Mouse (Mus musculus) layer of hippocampus, adult 9-10 months (tissue): Measurements from ENCODE around the gene Itprid2.
"Not testable (repeated sequence)": the region's sequence is repeated elsewhere in the genome, so short reads cannot be mapped to it uniquely, and the experiment has no call there.

Experiments
- DNase-seq: peaks from one replicate; pipeline ENCODE4 v3.0.0; 2022; ENCODE audit warnings: low spot score

Itprid2 gene

DNA sequence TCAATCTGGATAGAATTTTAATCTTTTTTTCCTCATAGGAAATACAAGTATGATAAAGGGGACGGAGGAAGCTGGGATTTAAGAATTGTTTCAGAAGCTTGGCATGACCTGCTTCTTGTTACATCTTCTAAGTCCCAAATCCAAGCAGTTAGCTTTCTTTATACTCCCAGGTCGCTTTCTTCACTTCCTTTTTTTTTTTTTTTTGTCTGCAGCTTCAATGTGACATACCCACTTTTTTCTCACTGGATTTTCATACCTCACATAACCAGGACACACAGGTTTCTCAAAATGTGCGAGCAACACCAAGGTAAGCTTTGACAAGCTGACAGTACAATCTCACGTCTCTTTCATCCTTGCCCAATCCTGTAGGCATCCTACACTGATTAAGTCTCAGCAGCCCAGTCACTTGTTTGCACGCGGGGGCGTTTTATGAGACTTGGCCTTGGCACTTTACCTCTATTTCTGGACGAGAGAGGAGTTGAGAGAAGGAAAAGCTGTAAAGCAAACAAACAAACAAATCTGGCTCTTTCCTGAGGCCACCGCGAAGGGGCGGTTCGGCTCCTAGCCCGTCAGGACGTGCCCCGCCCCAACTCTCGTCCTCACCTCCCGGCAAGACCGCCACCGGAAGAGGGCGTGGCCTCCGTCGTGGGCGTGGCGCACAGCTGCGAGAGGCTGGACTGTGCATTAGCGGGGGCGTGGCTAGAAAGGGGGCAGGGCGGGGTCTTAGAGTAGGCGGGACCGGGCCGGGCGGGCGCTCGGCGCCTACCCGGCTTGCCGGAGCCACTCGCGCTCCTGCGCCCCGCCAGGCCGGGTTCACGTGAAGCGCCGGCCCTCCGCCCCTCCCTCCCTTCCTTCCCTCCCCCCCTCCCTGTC lies at the start of gene Itprid2:
Gene Itprid2 (plus strand): TSS at position 825 of the 873 bp plus-strand sequence.
- peak; percentile 75 for DNase-seq

GRCm38 (mm10) chr2:79596177-79596576 lies 39.0 kb upstream of the Itprid2 start:
- DNase-seq, result no peak

GRCm38 (mm10) chr2:79597090-79597489 lies 38.1 kb upstream of the Itprid2 start:
- DNase-seq, result no peak

DNA sequence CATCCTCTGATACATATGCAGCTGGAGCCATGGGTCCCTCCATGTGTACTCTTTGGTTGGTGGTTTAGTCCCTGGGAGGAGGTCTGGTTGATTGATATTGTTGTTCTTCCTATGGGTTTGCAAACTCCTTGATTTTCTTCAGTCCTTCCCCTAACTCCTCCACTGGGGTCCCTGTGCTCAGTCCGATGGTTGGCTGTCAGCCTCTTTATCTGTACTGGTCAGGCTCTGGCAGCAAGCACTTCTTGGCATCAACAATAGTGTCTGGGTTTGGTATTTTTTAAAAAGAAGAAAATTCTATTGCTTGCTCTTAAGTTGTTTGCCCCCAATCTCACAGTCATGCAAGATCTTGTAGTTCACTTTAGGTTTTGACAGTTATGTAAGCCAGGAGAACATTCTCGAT lies 34.0 kb upstream of the Itprid2 start:
- not testable (repeated sequence) for DNase-seq

DNA sequence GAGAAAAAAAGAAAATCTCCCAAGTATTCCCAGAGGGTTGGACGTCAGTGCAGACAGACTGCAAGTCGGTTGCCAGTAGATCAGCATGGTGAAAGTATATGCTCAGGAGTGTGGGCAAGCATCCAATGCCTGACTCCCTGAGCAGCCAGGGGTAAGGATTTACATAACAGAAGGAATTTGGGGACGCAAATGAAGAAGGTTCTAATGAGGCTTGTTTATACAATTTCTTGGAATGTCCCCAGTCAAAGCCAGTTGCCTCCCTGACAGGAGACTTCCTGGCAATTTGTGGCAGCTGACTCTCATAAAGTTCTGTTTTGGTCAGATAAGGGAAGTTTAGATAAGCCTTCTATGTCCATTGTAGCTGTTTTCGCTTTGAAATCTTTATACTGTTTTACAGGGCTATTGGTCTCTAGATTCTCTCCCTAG lies 33.4 kb upstream of the Itprid2 start:
- no peak for DNase-seq

DNA sequence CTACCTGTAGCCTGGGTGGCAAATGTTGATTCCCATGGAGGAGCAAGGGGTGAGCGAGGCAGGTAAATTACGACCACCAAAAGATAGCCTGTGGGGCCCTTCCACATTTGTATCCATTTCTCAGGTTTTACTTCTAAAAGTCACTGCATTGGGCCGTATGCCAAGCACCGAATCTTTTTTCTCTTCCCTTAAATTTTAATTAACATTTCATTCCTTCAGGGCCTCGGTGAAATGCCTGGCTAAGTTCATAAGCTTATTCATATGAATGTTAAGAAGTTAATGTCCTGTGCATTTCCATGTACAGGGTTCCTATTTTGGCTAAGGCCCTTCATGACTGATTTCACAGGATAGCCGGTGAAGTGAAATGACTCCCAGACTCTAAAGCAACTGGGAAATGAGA lies 32.8 kb upstream of the Itprid2 start:
- DNase-seq, result no peak

- no peak for DNase-seq
Observed at GRCm38 (mm10) chr2:79603363-79603762, 31.8 kb upstream of the Itprid2 start.

GRCm38 (mm10) chr2:79606033-79606432 lies 29.1 kb upstream of the Itprid2 start:
- no peak for DNase-seq

DNA sequence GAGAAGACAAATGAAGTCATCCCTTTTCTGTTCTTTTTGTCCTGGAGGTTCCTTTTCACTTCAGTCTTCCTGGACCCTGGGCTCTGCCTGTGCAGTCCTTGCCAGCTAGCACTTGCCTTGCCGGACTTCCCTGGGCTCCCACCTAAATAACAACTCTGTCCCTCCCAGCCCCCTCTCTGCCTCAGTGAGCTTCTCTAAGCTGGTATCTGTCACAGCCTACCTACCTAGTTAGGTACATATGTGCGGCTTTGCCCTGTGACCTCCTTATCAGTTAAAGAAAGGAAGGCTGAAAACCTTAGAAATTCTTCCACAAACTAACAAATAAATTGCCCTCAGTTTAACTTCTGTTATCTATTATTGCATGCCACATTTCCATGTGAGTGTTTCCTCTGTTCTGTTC lies 28.0 kb upstream of the Itprid2 start:
- no peak for DNase-seq

DNA sequence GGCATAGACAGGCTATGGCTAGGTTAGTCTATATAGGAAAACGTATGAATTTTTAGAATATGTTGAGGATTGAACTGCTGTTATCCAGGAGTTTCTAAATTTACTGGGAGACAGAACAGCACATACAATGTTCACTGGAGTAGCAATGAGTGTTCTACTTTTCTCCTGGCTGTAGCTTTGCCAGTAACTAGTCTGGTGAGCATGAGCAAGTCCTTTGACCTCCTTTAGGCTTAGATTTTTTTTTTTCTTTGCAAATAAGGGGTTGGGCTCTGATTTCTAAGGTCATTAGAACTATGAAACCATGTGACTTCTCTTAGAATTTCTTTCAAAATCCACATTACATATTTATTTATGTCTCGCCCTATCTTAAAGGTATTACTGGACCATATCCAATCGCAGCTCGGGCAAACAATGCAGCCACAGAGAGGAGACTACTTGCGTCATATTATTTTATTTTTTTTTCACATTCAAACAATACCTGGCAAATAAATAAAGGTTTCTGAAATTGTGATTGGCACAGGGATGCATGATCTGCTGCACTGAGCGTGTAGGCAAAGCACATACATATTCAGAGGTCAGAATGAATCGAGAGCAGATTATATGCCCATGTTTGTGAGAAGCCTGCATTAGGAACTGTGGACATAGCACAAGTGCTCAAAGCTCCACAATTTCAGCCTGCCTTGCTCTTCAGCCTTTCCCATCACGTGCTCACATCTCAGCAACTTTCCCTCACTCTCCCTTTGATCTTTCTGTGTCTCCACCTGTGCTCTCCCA lies 26.7 kb upstream of the Itprid2 start:
- no peak for DNase-seq

DNA sequence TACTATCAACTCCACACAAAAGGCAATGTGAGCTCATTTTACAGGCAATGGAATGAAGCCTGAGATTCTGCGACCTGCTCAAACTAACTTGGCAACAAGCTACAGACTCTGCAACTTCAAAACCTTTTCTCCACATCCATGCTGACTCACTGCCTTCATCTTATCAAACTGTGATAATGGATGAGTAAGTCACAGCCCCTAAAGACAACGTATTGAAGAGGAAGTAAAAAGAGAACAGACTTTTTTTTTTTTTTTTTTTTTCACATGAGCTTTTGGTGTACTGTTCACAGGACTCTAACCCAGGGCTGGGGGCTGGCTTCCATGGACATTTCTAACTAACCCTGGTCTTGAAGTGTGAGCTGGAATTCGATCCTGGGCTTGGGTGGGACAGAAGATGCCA lies 24.3 kb upstream of the Itprid2 start:
- DNase-seq, result no peak

DNA sequence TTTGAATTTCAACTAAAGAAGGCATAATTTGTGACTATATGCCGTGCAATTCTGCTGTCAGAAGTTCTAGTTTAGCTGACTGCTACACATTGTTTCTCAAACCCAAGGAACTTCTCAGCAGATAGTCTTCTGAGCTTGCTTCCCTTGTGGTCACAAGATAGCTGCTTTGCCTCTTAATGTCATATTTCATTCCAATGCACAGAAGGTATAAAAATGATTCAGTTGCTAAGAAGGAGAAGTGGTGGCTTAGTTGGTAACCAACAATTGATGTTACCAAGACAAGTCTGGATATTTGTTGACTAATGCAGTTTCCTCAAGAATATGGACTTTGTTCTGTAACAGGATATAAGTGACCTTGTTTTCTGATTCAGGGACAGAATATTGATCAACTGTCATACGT lies 17.0 kb upstream of the Itprid2 start:
- DNase-seq, result no peak

DNA sequence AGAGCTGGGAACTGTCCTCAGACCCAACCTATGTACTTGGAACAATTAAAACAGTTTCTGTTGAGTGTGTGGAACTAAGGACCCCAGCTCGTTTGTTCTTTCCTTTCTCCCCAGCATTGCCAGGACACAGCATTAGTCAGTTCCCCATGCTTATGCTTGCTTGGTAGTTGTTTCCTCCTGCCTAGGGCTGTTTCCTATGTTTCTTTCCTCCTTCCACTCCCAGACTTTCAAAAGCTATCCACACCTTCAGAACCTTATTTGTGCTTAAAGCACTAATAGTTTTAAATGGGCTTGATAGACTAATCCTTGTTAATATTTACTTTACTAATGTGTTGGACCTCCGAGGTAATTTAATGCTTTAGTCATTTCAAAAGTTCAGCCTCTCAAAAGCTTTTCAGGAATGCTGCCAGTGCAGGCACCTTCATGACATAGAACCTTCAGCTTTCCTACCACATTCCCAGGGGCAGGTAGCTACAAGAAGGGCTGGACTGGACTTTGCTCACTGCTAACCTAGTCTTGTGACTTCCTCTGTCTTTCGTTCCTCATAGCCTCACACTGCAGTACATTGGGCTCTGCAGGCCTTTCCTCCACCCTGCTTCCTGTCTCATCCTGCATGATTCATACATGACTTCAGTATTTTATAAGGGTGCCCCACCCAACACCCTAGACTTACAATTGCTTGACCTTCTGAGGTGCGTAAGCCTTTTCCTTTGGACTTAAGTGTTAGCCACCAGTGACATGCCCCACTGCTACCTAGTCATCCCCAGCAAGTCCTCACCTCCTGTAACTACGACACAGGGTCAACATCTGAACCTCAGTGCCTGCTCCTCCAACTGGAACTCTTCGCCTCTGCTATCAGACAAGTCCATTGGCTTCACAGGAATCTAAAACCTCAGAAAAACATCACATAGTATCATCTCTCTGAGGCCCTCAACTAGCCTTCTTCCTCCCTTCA lies 16.3 kb upstream of the Itprid2 start:
- no peak for DNase-seq

GRCm38 (mm10) chr2:79623256-79623655 lies 11.9 kb upstream of the Itprid2 start:
- DNase-seq, result no peak

DNA sequence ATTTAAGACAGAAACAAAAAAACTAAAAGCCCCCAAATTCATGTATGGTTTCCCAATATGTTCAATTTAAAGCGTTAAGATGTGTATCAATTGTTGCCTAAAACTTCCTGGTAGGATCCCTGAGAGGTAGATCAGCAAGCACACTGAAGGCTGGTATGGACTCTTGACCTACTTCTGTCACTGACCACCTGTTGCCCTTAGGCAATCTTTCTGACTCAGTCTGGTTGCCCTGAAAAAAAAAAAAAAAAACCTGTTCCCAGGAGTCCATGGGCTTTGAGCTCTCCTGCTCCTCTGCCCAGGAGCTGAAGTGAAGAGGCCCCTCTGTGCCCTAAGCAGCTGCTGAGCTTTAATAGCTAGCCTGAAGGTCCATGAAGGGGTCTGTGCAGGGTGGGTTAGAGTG lies 7.5 kb upstream of the Itprid2 start:
- no peak for DNase-seq

DNA sequence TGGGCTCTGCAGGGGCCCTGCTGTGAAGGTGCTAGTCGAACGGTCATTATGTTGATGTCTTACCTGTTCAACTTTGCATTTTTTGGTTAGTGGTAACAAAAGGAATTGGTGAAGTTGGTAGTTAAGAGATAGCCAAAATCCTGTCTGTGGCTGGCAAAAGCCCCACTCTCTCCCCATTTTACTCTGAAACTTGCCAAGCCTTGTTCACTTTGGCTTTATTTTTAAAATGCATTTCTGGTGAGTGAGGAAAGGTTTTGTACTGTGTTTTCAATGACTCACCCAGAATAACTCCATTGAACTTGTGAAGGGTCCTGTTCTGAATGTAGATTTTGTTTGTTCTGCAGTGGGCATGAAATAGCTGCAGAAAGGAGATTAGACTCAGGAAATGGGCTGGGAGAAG lies 4.9 kb upstream of the Itprid2 start:
- no peak for DNase-seq

DNA sequence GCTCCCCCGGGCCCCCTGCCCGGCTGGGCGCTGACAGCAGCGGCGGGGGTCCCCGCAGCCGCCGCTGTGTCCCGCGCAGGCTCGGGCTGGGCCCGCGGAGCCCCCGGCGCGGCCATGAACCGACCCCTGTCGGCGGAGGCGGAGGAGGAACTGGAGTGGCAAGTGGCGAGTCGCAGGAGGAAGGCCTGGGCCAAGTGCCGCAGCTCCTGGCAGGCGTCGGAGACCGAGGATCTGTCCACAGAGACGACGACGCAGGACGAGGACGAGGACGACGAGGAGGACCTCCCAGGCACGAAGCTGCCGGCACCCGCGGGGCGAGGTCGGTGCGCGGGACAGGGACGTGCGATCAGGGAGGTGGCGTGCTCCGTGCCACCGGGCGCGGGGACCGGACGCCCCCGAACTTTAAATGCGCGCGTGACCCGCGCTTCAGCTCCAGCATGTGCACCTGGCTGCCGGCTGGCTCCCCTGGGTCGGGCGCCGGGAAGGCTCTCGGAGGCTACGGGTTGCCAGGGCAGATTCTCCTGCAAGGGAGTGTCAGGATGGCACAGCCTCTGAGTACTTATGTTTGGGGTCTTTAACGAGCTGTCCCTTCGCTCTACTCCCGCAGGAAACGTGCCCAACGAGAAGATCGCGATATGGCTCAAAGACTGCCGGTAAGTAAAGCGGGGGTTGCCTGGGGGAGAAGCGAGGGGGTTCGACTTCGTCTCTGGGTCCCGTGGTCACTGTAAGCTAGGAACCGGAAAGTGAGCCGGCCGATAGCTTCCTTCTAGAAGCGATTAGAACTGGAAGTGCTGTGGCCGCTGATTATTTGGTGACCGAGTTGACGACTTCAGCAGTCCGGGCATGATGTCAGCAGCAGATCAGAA lies 507 bp downstream of the Itprid2 start:
- DNase-seq, result no peak

DNA sequence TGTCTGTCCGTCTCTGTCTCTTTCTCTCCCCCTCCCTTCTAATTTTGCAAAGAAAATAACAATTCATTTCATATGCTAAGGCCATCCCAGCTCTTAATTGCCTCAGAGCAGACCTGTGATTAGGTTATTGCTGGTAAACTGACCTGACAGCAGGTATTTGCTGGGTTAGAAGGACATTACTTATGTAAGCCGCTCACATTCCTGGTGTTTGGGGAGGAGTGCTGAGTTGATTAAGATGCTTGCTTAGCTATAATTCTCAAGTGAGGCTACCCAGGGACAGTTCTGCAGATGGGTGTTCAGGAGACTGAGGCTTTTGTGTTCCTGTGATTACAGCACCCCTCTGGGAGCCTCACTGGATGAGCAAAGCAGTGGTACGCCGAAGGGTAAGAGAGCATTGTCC lies 3.8 kb downstream of the Itprid2 start:
- no peak for DNase-seq

- peak; percentile 66 for DNase-seq
Observed at GRCm38 (mm10) chr2:79646237-79646688, 11.1 kb downstream of the Itprid2 start.

DNA sequence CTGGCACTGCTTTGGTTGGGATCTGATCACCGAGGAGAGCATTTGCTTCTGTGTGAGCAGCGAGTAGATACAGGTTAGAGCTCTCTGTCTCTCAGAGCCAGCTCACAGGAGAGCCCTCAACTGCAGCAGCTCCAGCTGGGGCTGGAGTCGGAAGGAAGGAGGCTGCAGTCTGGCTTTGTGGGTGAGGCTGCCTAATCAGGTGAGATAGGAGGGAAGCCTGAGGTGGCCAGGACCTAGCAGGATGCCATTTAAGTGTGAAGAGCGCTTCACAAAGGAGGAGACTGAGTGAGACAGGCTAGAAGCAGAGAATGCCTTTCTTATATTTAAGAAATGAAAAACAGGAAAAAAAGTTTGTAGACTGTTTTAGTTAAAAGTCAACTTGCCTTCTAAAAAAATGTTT lies 11.9 kb downstream of the Itprid2 start:
- no peak for DNase-seq

- no peak for DNase-seq
Observed at GRCm38 (mm10) chr2:79647728-79648127, 12.6 kb downstream of the Itprid2 start.
